Mouse (Mus musculus) cerebellum, adult (tissue): ENCODE results near the gene Tmem151a.
"Not testable (repeated sequence)": the region's sequence is repeated elsewhere in the genome, so short reads cannot be mapped to it uniquely, and the experiment has no call there.

Experiments used
- ATAC-seq: cut with Nextera tagmentation; 2 replicates; pipeline ENCODE4 v1.9.2; 2017; ENCODE audit warnings: mild to moderate bottlenecking, moderate library complexity, mixed read lengths; ENCODE audit not compliant: insufficient number of reproducible peaks, low FRiP score, low TSS enrichment

Tmem151a gene

DNA sequence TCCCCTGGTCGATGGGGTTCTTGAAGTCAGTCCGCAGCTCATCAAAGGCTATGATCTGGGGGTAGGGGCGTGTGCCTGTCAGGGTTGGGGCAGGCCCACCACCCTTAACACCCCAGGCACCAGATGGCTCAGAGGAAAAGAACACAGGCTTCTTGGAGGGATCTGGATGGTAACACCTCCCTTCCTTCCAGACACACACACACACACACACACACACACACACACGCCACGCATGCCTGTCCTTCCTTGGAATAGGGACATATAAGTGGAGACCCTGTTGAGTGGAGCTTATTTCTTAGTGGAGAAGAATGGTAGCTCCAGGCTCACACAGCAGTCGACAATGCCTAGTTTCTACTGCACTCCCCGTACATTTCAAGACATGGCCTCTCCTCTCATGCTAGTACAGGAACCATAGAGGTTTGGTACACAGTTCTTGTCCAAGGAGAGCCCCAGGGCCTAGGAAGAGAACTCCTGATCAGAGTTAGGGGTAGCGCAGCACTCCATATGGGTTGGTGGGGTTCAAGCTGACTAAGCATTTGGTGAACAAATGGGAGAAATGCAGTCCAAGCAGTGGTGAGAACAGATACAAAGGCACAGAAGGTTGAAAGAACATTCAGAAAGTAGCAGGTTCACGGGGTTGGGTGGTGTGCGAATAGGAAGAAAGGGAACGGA, 9.6 kb upstream of the Tmem151a start:
- ATAC-seq = no peak

DNA sequence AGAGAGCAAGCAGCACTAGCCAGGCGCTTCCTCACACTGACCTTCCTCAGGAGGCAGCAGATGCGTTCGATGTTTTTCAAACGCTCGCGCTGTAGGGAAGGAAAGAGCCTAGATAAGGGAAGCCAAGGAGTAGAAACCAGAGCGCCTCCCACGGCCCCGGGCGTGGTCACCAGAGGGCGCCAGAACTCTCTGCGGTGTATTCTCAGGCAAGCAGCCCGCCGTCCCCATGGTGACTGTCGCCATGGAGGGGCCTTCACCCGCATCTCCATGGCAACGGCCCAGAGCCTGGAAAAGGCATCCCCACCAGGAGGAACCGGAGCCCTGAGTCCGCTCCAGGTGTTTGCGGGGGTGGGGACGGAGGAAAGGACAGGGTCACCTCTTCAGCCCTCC, 8.9 kb upstream of the Tmem151a start:
- peak; percentile 54; the same call in 1 of the 2 replicates for ATAC-seq

DNA sequence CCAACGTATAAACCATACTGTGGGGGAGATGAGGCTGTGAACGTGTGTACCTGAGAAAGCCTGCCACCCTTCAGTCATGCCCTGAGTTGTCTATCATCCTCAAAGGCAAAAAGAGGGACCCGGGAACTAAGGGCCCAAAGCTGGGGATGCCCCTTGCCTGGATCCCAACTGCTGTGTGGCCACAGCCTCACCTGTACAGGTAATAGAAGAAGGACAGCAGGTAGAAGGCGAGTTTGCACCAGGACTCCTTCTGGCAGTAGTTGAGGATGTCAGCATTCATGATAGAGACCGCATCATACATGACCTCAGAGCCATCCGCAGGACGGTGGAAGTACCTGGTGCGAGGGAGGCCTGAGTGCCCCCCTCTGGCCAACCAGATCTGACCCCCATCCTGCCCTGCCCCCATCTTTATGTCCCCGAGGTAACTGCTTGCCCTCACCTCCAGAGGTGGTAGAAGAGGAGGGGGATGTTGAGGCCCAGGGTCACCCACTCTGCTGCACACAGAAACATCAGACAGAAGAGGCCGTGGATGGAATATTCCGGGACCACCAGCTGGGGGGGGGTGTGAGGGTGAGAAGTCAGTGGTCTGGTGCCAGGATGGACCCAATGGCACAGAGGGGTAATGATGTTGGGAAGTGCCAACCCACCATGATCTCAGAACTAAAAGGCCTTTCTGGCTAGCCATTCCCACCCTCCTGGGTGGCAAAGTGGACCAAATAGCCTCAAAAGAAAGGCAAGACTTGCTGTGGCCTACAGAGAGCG, 8.3 kb upstream of the Tmem151a start:
- ATAC-seq = no peak

DNA sequence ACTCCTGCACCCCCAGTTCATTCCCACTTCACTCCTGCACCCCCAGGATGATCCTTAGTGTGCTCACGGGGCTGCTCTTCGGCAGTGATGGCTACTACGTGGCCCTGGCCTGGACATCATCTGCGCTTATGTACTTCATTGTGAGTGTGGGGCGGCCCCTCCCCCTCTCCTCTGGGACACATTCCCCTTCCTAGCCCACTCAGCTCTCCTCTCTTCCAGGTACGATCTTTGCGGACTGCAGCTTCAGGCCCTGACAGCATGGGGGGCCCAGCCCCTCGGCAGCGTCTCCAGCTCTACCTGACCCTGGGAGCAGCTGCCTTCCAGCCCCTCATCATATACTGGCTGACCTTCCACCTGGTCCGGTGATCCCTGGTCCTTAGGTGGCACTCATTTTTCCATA, 6.8 kb upstream of the Tmem151a start:
- ATAC-seq = no peak

DNA sequence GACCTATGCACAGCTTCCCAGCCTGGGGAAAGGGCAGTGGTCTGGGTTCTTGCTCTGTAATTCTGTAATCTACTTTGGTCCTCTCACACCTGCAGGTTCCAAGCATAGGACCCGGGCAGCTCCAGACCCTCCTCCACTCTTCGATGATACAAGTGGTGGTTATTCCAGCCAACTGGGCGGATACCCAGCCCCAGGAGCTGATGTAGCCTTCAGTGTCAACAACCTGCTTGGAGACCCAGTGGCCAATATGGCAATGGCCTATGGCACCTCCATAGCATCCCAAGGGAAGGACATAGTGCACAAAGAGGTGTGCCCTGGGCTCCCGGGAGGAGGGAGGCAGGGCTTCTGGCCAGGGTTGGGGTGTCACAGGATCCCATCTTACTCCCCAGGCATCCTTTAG, 4.0 kb upstream of the Tmem151a start:
- ATAC-seq = no peak

DNA sequence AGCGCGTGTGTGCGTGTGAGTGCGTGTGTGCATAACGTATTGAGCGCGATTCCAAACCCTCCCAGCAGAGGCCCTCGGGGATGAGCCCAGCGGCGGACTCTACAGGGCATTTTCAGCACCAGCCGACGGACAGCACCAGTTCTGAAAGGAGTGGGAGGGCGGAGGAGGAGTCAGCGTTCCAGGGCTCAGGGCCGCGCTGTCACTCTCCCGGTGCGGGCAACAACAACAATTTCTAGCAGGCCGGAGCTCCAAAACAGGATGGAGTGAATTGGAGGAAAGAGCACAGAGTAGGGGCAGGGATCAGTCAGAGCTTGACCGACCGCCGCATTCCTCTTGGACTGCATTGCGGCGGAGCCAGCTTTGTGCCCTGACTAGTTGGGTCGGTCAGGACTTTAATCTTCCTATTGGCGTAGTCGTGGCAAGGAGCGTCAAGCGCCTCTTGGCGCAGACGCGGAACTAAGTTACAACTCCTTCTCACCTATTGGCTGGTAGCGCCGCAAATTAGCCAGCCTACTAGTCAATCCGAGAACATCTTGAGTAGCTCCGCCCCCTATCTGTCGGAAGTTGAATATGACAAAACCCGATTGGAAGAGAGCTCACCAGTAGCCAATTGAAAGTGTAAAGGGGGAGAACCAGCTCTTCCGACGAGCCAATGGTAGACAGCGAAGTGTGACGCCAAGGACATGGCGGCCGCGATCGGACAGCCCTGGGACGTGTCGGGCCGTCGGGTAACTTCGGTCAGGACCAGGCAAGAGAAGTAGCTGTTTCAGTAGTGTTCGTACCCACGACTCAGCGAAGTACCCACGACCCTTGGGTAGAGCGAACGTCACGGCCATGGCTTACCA, 2.8 kb upstream of the Tmem151a start, which contains the start of gene Yif1a:
Gene Yif1a, plus strand, starts transcription at position 655 of the 845 bp plus-strand sequence.
- ATAC-seq = peak; percentile 77

DNA sequence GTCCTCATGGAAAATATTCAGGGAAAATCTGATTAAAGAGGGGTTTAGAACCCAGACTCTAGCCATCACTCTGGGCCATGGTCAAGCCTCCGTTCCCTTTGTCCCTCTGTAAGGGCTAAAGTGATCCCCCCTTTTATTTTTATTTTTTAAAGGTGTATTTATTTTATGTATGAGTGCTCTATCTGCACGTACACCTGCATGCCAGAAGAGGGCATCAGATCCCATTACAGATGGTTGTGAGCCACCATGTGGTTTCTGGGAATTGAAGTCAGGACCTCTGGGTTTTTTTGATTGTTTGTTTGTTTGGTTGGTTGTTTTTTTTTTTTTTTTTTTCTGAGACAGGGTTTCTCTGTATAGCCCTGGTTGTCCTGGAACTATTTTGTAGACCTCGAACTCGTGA, 1.2 kb upstream of the Tmem151a start:
- ATAC-seq = not testable (repeated sequence)

DNA sequence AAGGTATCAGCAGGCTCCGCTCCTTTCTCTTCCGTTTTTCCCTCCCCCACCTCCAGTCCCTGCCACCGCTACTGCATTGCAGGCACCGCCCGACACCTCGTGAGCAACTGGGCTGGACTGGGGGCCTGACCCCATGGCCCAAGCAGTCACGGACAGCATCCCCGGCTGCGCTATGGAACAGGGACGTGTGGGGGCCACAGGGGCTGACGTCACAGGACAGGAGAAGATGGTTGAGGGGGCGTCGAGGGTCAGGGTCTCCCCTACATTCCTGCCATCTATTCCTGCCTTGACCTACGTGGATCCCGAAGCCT, 542 bp downstream of the Tmem151a start:
- ATAC-seq = no peak

DNA sequence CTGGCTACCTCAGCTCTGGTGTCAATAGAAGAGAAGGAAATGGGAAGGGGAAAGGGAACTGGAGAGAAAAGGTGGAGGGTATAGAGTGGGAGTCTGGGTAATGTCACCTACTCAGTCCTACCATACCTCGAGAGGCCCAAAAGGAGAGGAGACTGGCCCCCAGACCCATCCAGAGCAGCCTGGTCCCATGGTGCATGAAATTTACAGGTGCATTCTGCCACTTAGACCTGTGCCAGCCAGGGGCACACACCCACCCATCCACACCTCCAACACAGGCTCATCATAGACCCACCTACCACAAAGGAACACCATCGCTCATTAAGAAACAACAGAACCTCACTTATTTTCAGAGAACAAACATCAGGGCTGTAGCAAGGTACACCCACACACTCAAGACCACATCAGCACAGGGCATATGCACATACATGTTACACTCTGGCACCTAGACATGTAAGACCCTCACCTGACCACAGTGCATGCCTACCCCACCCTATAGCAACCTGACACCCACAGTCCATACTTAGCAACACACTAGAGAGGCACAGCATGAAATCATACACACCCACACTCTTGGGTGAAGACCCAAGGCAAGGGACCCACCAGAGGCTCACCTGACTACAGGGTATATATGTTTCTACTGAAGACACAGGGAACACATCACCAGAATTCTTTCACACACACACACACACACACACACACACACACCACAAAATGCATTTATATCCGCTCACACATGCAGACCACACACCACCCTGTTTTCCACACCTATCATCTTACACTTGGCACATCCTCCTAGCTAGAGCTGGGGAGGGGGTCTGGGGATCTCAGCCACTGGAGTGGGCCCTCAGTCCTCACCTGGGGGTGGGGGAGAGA, 1.1 kb downstream of the Tmem151a start:
- ATAC-seq = no peak

DNA sequence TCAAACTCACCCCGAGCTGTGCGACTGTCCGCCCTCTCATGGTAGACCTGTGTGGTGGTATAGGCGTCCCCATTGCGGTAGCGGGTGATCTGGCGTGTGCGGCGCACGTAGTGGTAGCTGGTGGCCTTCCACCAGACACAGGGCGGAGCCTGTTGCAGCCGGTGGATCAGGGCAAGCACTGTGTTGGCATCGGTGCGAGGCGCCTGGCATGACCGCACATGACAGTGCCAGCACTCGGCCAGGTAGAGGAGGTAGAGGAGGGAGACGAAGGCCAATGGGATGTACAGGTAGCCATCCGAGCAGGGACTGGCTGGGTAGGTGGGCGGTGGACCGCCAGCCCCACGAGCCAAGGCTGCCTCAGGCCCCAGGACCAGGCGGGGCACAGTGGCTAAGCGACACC, 2.7 kb downstream of the Tmem151a start:
- no peak for ATAC-seq

DNA sequence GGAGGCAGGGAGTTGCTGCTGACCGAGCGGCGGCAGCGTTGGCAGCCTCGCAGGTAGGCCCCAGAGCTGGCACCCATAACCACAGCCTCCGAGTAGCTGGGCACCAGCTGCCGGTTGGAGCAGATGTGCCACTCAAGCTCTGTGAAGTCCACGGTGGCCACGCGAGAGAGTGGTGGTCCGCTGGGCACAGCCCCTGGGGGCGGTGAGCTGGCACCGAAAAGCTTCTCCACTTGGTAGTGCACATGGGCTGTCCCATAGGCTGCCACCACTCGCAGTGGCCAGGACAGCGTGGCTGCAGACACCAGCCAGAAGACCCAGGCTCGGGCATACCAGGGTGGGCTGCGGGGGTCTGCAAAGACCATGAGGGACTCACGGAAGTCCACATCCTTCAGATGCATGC, 3.3 kb downstream of the Tmem151a start:
- no peak for ATAC-seq

DNA sequence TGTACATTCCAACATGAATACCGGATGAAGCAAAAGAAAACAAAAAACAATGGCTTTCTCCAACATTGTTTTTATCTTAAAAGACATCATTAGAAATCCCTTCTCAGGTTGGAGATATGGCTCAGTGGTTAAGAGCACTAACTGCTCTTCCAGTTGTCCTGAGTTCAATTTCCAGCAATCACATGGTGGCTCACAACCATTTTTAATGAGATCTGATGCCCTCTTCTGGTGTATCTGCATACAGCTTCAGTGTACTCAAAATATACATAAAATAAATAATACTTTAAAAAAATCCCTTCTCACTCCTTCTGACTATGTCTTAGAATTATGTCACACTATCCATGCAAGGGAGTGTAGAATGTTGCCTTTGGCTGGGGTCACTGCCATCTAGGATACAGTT, 6.1 kb downstream of the Tmem151a start:
- ATAC-seq = no peak

DNA sequence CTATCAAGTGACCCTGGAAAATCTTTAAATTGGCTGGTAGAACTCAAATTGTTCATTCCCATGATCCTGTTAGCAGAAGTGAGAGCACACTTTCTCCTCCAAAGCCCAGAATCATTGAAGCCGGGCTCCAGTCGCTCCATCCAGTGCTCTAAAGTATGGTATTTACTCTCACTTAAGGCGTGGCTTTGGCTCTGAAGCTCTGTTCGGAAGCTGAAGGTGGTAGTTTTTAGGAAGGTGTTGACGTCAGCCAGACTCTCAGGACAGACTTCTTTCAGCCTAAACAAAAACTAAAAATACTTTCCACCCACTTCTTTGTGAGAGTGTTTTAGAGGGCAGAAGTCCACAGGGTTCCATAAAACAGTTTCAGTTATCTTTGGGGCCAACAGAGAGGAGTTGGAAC, 11.8 kb downstream of the Tmem151a start:
- no peak for ATAC-seq

DNA sequence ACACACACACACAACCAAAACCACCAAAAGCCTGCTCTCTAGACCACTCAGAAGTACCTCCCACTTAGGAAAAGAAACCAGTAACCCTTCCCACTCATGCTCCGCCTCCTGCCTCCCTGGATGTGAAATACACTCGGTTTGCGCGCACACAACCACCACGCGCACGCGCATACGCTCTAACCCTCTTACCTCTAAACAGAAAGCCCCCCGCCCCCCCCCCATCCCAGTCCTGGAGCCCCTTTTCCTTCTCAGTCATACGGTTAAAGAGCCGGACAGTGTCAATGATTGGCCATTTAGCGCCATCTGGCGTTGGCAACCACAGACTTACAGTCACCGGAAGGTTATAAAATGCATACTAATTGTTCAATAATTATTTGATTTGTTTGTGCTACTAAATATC, 12.3 kb downstream of the Tmem151a start:
- ATAC-seq = no peak; the same call in 1 of the 2 replicates

DNA sequence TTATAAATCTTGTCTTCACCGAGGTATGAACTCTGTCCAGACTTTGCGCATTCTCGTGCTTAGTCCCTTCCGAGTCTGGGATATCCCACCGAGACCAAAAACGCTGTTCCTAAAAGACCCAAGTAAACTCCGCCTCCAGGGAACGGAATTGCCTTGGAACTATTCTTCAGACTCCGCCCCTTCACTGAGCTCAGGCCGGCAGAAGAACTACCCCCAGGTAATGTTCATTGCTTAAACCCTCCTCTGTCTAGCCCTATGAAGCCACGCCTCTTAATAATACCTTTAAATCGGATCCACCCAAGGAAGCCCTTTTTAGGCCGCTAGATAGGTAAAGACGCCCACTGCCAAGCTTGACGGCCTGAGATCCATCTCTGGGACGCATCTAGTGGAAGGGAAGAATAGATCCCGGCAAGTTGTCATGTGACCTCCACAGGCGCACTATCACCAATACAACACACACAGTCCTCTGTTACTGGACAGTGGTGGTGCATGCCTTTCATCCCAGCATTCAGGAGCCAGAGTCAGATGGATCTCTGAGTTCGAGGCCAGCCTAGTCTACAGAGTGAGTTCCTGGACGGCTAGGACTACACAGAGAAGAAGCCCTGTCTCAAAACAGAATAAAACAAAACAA, 12.8 kb downstream of the Tmem151a start:
- ATAC-seq = no peak

DNA sequence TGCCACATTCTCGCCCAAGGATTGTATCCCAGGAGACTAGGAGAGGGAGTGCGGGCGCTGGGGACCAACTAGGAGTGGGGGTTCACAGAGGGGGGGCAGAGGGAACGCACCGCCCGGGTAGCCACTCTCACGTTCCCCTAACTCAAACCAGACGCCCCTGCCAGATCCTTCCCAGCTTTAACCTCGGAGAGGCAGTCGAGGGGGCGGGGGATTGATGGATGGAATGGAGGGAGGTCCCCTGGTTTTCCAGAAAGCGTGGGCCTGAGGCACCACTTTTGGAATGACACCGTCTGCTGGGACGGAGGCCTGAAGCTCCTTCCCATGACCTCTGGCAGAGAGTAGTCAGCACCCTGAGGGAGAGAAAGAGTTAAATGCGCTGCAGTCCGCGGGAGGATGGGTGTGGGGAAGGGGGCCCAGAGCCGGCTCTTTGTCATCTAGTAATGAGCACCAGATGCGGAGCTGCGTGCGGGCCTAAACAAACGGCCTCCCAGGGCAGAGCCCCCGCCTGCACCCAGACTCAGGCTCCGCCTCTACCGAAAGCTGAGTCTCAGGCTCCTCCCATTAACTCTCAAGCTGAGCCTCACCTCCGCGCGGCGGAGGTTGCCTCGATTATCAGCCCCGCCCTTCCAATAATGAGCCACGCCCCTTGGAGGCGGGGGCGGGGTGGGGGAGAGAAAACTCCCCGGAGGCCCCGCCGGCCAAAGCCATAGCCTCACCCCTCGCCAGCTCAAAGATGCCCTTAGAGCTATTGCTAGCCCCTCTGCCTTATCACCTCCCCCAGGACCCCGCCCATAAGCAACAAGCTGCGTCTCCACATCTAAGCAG, 13.6 kb downstream of the Tmem151a start:
- ATAC-seq = no peak

DNA sequence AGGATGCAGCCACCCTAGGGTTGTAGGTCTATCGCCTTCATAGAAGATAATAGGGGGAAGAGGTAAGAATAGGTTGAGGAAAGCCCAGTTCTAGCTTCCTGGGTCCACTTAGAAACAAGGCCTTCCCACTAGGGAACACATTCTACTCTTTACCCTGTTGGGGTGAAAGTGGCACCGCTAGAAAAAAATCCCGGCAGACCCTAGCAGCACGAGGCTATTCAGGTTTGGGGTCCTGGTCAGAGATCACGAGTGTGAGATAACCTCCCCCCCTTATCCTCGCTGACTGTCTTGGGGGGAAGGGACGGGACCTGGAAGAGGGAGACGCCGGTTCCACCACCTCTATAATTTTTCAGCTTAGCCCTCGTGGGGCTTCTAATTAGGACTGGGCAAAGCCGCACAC, 14.3 kb downstream of the Tmem151a start:
- no peak for ATAC-seq

DNA sequence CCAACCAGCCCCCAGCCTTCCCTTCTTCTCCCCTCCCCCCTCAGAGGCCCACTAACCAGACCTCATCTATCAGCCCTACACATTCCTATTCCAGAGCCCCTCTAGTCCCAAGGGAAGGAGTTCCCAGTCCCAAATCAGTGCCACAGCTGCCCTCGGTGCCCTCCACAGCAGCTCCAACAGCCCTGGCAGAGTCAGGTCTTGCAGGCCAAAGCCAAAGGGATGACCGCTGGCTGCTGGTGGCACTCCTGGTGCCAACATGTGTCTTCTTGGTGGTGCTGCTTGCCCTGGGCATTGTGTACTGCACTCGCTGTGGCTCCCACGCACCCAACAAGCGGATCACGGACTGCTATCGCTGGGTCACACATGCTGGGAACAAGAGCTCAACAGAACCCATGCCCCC, 15.4 kb downstream of the Tmem151a start:
- no peak for ATAC-seq

DNA sequence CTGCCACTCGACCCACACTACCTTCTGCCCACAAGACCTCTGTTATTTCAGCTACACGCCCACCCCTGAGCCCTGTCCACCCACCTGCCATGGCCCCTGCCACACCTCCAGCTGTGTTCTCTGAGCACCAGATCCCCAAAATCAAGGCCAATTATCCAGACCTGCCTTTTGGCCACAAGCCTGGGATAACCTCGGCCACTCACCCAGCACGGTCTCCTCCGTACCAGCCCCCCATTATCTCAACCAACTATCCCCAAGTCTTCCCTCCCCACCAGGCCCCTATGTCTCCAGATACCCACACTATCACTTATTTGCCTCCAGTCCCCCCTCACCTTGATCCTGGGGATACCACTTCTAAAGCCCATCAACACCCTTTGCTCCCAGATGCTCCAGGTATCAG, 15.8 kb downstream of the Tmem151a start:
- no peak for ATAC-seq
